Mouse (Mus musculus) testis, adult 2 months (tissue): ENCODE measurements around the gene Gm9903.

Experiments used
- CTCF ChIP-seq: fragments of 200-500 bp; IDR thresholded peaks from 2 replicates; pipeline ENCODE4 v1.5.1; 2012; ENCODE audit warnings: low read depth, mild to moderate bottlenecking, inconsistent platforms, low read length, moderate library complexity; ENCODE audit not compliant: control insufficient read depth, insufficient read depth, insufficient replicate concordance
- POLR2A ChIP-seq: fragments of 200-500 bp; IDR thresholded peaks from 2 replicates; pipeline ENCODE4 v1.6.1; 2012; ENCODE audit warnings: low read depth, mild to moderate bottlenecking, inconsistent platforms, low read length, moderate library complexity; ENCODE audit not compliant: control insufficient read depth

- TF ChIP-seq POLR2A (no peak), CTCF (no peak)
These were observed 1.8 kb upstream of the Gm9903 start for GRCm38 (mm10) chr5:33627968-33628367.
